Mouse (Mus musculus) liver, embryonic 13.5 days (tissue): ENCODE data around the gene Ccn2. TPM values are rescaled to one million over a fixed set of nuclear protein-coding genes. Genes with fewer than 3 reads are reported as not detected.

ENCODE experiments used
- ATAC-seq: fragments of 200-750 bp; cut with Nextera tagmentation; 2 replicates; pipeline ENCODE4 v1.8.0; 2017; ENCODE audit warnings: low read depth, mild to moderate bottlenecking, moderate number of reproducible peaks, moderate library complexity
- DNase-seq: peaks from one replicate; pipeline ENCODE4 v3.0.0; 2022
- H3K27ac ChIP-seq: fragments of 300-500 bp; sonication (generic); 2 replicates; pipeline ENCODE4 v1.5.1; 2015; ENCODE audit warnings: moderate library complexity, mild to moderate bottlenecking, inconsistent platforms
- H3K27me3 ChIP-seq: fragments of 300-500 bp; sonication (generic); 2 replicates; pipeline ENCODE4 v1.6.1; 2015; ENCODE audit warnings: mild to moderate bottlenecking, inconsistent platforms
- H3K36me3 ChIP-seq: fragments of 300-500 bp; sonication (generic); 2 replicates; pipeline ENCODE4 v1.6.1; 2015; ENCODE audit warnings: mild to moderate bottlenecking, inconsistent platforms
- H3K4me1 ChIP-seq: fragments of 300-500 bp; sonication (generic); replicated peaks from 2 replicates; pipeline ENCODE4 v1.6.1; 2015; ENCODE audit warnings: inconsistent platforms
- H3K4me2 ChIP-seq: fragments of 300-500 bp; sonication (generic); 2 replicates; pipeline ENCODE4 v1.6.1; 2015; ENCODE audit warnings: inconsistent platforms, mild to moderate bottlenecking, moderate library complexity
- H3K4me3 ChIP-seq: fragments of 300-500 bp; sonication (generic); replicated peaks from 2 replicates; pipeline ENCODE4 v1.5.1; 2015; ENCODE audit warnings: mild to moderate bottlenecking, inconsistent platforms
- H3K9ac ChIP-seq: fragments of 300-500 bp; sonication (generic); 2 replicates; pipeline ENCODE4 v1.6.1; 2015; ENCODE audit warnings: mild to moderate bottlenecking, inconsistent platforms
- H3K9me3 ChIP-seq: fragments of 300-500 bp; sonication (generic); replicated peaks from 2 replicates; pipeline ENCODE4 v1.6.1; 2016; ENCODE audit warnings: inconsistent platforms
- WGBS: fragments of 180-500 bp; shearing (Covaris S2); methylation state at CpG from one replicate; pipeline ENCODE4 v1.1.7; 2015; ENCODE audit not compliant: insufficient replicate concordance; 5-methylcytosine and 5-hydroxymethylcytosine counted together
- polyA plus RNA-seq: library from polyadenylated mRNA; unstranded; fragments of >200 nt; fragmentation: Nextera tagmentation; extraction: Ambion mirVana; gene quantifications from 2 replicates; pipeline ENCODE4 v1.2.1, GENCODE M21; 2015

The Ccn2 gene
- polyA plus RNA-seq, 1 experiment from 2014 or later = 0.58 TPM

- H3K4me3 ChIP-seq = no peak overlapping the region
- WGBS = 27% methylated on average over 4 of the region's 4 CpGs
- H3K9ac ChIP-seq = no peak overlapping the region
- no peaks in the 10 kb centered on the region for H3K36me3 ChIP-seq
- no peak for ATAC-seq
- H3K9me3 ChIP-seq = no peaks in the 10 kb centered on the region
- no peak overlapping the region for H3K4me2 ChIP-seq
- peak; percentile 17 for DNase-seq
- no peak overlapping the region for H3K27ac ChIP-seq
- H3K27me3 ChIP-seq = peaks cover 26% of the 10 kb centered on the region
- H3K4me1 ChIP-seq = no peaks in the 10 kb centered on the region
Observed at GRCm38 (mm10) chr10:24591136-24591535, 4.1 kb upstream of the Ccn2 start.

GRCm38 (mm10) chr10:24591741-24592140, 3.5 kb upstream of the Ccn2 start:
- Histone ChIP-seq H3K4me3 (no peak overlapping the region), H3K4me2 (no peak overlapping the region), H3K4me1 (no peaks in the 10 kb centered on the region), H3K9ac (no peak overlapping the region), H3K27me3 (peaks cover 32% of the 10 kb centered on the region), H3K9me3 (no peaks in the 10 kb centered on the region), H3K27ac (no peak overlapping the region), H3K36me3 (no peaks in the 10 kb centered on the region)
- DNase-seq (no peak), ATAC-seq (no peak)
- 49% methylated on average over 5 of the region's 5 CpGs for WGBS

- DNase-seq (no peak), ATAC-seq (no peak)
- Histone ChIP-seq H3K27me3 (peaks cover 38% of the 10 kb centered on the region), H3K9me3 (no peaks in the 10 kb centered on the region), H3K4me3 (no peak overlapping the region), H3K27ac (no peak overlapping the region), H3K4me2 (no peak overlapping the region), H3K9ac (no peak overlapping the region), H3K4me1 (no peaks in the 10 kb centered on the region), H3K36me3 (no peaks in the 10 kb centered on the region)
- WGBS = 38% methylated on average over 2 of the region's 2 CpGs
Observed at GRCm38 (mm10) chr10:24592318-24592717, 2.9 kb upstream of the Ccn2 start.

- no peak for DNase-seq
- no peak overlapping the region for H3K4me3 ChIP-seq
- no peaks in the 10 kb centered on the region for H3K4me1 ChIP-seq
- H3K27me3 ChIP-seq = peaks cover 39% of the 10 kb centered on the region
- H3K9me3 ChIP-seq = no peaks in the 10 kb centered on the region
- H3K4me2 ChIP-seq = no peak overlapping the region
- ATAC-seq = no peak
- WGBS = 11% methylated on average over 7 of the region's 7 CpGs
- H3K9ac ChIP-seq = no peak overlapping the region
- H3K36me3 ChIP-seq = no peaks in the 10 kb centered on the region
- H3K27ac ChIP-seq = no peak overlapping the region
Observed at GRCm38 (mm10) chr10:24592969-24593368, 2.3 kb upstream of the Ccn2 start.

- Histone ChIP-seq H3K27me3 (peaks cover 39% of the 10 kb centered on the region), H3K4me1 (no peaks in the 10 kb centered on the region), H3K4me2 (no peak overlapping the region), H3K4me3 (no peak overlapping the region), H3K9ac (no peak overlapping the region), H3K36me3 (no peaks in the 10 kb centered on the region), H3K27ac (no peak overlapping the region), H3K9me3 (no peaks in the 10 kb centered on the region)
- ATAC-seq (no peak), DNase-seq (no peak)
- 63% methylated on average over 4 of the region's 4 CpGs for WGBS
Observed at GRCm38 (mm10) chr10:24593556-24593955, 1.7 kb upstream of the Ccn2 start.

GRCm38 (mm10) chr10:24596003-24596868, 994 bp downstream of the Ccn2 start:
- Histone ChIP-seq H3K9ac (peak overlapping the region; percentile 29; the same call in 1 of the 2 replicates), H3K36me3 (no peaks in the 10 kb centered on the region), H3K4me1 (no peaks in the 10 kb centered on the region), H3K4me3 (peak overlapping the region; percentile 54), H3K27ac (0 out of 2 replicates have a peak overlapping the region, but pooled peaks have one; percentile 18), H3K27me3 (peaks cover 39% of the 10 kb centered on the region), H3K9me3 (no peaks in the 10 kb centered on the region), H3K4me2 (peak overlapping the region; percentile 60)
- WGBS = 29% methylated on average over 31 of the region's 31 CpGs
- ATAC-seq (no peak), DNase-seq (no peak)

- DNase-seq = no peak
Observed at GRCm38 (mm10) chr10:24596869-24597339, 1.7 kb downstream of the Ccn2 start.

GRCm38 (mm10) chr10:24597789-24598188, 2.5 kb downstream of the Ccn2 start:
- no peaks in the 10 kb centered on the region for H3K36me3 ChIP-seq
- no peaks in the 10 kb centered on the region for H3K9me3 ChIP-seq
- peaks cover 39% of the 10 kb centered on the region for H3K27me3 ChIP-seq
- 73% methylated on average over 4 of the region's 4 CpGs for whole genome bisulfite sequencing
- no peak overlapping the region for H3K27ac ChIP-seq
- no peak for DNase-seq
- H3K9ac ChIP-seq = no peak overlapping the region
- H3K4me3 ChIP-seq = no peak overlapping the region
- ATAC-seq = no peak
- no peaks in the 10 kb centered on the region for H3K4me1 ChIP-seq
- H3K4me2 ChIP-seq = no peak overlapping the region

More at GRCm38 (mm10) chr10:24596869-24597339, 1.7 kb downstream of the Ccn2 start:
- Histone ChIP-seq H3K4me1 (no peaks in the 10 kb centered on the region), H3K9ac (no peak overlapping the region), H3K36me3 (no peaks in the 10 kb centered on the region), H3K9me3 (no peaks in the 10 kb centered on the region), H3K27ac (no peak overlapping the region), H3K4me3 (no peak overlapping the region), H3K27me3 (peaks cover 39% of the 10 kb centered on the region), H3K4me2 (peak overlapping the region; percentile 11; the same call in 1 of the 2 replicates)
- no peak for ATAC-seq
- WGBS = 54% methylated on average over 7 of the region's 7 CpGs

GRCm38 (mm10) chr10:24598693-24599092, 3.5 kb downstream of the Ccn2 start:
- H3K4me1 ChIP-seq = no peaks in the 10 kb centered on the region
- no peak overlapping the region for H3K4me3 ChIP-seq
- peaks cover 31% of the 10 kb centered on the region for H3K27me3 ChIP-seq
- 83% methylated on average over 6 of the region's 6 CpGs for WGBS
- ATAC-seq = no peak
- no peak overlapping the region for H3K4me2 ChIP-seq
- H3K9me3 ChIP-seq = no peaks in the 10 kb centered on the region
- no peaks in the 10 kb centered on the region for H3K36me3 ChIP-seq
- DNase-seq = no peak
- H3K27ac ChIP-seq = no peak overlapping the region
- H3K9ac ChIP-seq = no peak overlapping the region

- 74% methylated on average over 5 of the region's 5 CpGs for WGBS
- no peak for DNase-seq
- Histone ChIP-seq H3K4me1 (no peaks in the 10 kb centered on the region), H3K9ac (no peak overlapping the region), H3K27ac (no peak overlapping the region), H3K27me3 (peaks cover 24% of the 10 kb centered on the region), H3K36me3 (no peaks in the 10 kb centered on the region), H3K9me3 (no peaks in the 10 kb centered on the region), H3K4me3 (no peak overlapping the region), H3K4me2 (no peak overlapping the region)
- ATAC-seq = no peak
Observed at GRCm38 (mm10) chr10:24599802-24600201, 4.6 kb downstream of the Ccn2 start.

- WGBS = 42% methylated on average over 2 of the region's 2 CpGs
- no peak for ATAC-seq
- no peaks in the 10 kb centered on the region for H3K36me3 ChIP-seq
- no peaks in the 10 kb centered on the region for H3K27me3 ChIP-seq
- no peak overlapping the region for H3K4me3 ChIP-seq
- no peaks in the 10 kb centered on the region for H3K9me3 ChIP-seq
- H3K27ac ChIP-seq = no peak overlapping the region
- H3K4me1 ChIP-seq = no peaks in the 10 kb centered on the region
- no peak overlapping the region for H3K4me2 ChIP-seq
- H3K9ac ChIP-seq = no peak overlapping the region
- DNase-seq = no peak
Observed at GRCm38 (mm10) chr10:24603035-24603434, 7.8 kb downstream of the Ccn2 start.

- H3K9me3 ChIP-seq = no peaks in the 10 kb centered on the region
- ATAC-seq (no peak), DNase-seq (no peak)
- H3K4me2 ChIP-seq = no peak overlapping the region
- H3K4me1 ChIP-seq = no peaks in the 10 kb centered on the region
- no peak overlapping the region for H3K27ac ChIP-seq
- no peaks in the 10 kb centered on the region for H3K27me3 ChIP-seq
- H3K4me3 ChIP-seq = no peak overlapping the region
- H3K9ac ChIP-seq = no peak overlapping the region
- no peaks in the 10 kb centered on the region for H3K36me3 ChIP-seq
Observed at GRCm38 (mm10) chr10:24603727-24604126, 8.5 kb downstream of the Ccn2 start.
